Mouse (Mus musculus) left cerebral cortex, postnatal 4 days (tissue): ENCODE measurements around the gene Hipk4. TPM values are rescaled to one million over a fixed set of nuclear protein-coding genes. Genes with fewer than 3 reads are reported as not detected.

ENCODE experiments used
- DNase-seq: peaks from one replicate; pipeline ENCODE4 v3.0.0-alpha.2; 2022
- intact Hi-C: fragments of 180-260 bp; cut with DNase I; formaldehyde crosslinking; loops from one replicate; pipeline ENCODE4 v1.15.1; 2025
- total RNA-seq, 2 experiments: library from RNA; stranded (reverse); gene quantifications; 2 replicates each; pipeline ENCODE4 v1.2.3; 2021

The Hipk4 gene
- total RNA-seq, 2 experiments from 2014 or later = 0.40 to 1.1 TPM

DNA sequence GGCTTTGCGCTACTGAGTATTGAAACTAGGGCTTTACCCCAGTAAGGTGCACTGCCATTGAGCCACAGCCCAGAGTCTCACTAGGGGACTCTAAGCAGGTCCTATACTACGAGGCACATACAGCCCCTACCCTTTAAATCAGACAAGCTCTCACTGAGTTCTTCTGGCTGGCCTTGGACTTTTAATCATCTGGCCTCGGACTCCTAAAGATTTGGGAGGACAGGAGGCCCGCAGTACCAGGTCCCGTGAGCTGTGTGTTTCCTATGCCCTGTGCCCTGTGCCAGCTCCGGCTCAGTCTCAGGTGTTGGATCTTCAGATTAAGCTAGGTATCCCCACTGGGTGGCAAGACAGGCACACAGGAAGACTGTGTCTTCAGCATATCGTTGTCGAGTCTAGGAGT, 14.9 kb downstream of the Hipk4 start:
- intact Hi-C loops = no loop called here
- DNase-seq = no peak

DNA sequence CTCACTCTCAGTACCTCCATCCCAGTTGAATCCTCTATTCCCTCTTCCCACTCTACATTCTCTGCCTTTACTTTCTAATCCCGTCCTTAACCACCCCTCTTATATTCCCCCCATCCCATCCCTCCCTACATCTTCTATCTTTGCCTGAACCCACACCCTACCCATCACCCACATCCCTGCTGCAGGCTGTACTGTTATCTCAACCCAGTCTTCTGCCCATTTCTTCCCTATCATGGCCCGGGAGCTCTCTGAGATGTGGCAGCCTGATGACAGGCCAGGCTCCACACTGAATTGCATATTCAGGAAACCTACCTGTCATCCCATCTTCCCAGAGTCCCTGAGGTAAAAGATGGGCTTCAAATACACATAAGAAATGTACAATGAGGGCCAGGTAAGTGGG, 15.7 kb downstream of the Hipk4 start:
- no peak for DNase-seq
- intact Hi-C loops = no loop called here

DNA sequence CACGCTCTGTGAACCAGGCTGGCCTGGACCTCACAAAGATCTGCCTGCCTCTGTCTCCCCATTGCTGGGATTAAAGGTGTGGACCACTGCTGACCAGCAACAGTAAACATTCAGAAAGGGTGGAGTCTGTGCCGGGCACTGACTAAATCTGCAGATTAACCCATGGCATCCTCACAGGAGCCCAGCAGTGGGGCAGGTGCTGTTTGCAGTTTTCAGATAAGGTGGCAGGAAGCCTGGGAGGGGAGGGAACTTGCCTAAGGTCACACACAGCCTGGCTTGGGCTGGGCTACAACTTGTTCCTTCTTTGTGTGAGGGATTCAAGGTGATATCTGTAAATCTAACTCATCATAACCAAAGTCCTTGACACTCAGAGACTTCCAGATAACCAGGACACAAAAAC, 17.5 kb downstream of the Hipk4 start:
- no peak for DNase-seq
- intact Hi-C loops = no loop called here

DNA sequence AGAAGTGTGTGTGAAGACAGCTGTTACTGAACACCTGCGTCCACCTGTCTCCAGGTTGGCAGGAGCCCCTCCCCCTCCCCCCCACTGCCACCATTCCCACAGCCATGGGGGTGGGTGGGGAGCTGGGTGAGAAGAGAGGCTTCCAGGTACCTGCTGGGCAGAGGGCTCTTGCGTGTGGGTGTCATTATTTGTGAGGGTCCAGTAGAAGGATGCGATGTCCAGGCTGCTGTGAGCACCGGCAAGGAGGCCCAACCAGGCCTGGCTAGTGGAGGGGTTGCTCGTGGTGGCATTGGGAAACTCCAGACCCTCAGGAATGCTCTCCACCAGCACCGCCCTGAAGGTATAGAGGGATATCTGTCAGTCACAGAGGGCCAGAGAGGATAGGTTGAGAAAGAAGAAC, 17.9 kb downstream of the Hipk4 start:
- intact Hi-C loops = no loop called here
- no peak for DNase-seq

DNA sequence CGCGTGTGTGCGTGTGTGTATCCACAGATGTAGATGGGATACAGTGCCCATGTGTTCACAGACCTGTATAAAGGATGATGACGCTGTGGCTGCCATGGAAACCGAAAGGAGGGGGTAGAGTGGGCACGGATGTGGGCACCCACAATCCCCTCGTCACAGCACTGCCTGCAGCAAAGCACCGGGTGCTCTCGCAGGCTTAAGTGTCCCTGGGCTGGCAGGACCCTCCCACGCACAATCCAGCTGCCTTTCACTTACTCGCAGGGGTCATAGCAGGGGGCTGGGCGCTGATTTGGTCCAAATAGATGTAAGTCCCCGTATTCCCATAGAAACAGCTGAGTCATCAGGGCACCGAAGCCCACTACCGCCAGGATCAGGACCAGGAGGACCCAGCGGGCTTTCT, 18.4 kb downstream of the Hipk4 start:
- no peak for DNase-seq
- intact Hi-C loops = no loop called here

DNA sequence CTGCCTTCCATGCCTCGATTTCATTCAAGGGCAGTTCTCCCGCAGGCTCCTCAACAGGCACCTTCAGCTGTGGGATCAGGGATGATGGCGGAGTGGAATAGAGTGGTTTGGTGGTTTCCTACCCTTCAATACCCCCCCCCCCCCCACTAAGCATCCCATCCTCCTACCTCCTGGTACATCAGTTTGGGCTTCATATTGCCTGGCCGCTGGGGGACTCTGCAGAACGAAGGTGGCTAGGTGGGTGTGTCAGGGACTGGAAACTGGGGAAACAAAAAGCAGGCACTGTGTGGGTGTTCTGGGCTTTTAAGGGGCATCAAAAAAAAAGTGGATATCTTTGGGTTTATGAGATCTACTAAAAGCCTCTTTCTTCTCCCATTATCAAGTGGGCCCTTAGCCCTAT, 18.9 kb downstream of the Hipk4 start:
- intact Hi-C loops = no loop called here
- DNase-seq = no peak

DNA sequence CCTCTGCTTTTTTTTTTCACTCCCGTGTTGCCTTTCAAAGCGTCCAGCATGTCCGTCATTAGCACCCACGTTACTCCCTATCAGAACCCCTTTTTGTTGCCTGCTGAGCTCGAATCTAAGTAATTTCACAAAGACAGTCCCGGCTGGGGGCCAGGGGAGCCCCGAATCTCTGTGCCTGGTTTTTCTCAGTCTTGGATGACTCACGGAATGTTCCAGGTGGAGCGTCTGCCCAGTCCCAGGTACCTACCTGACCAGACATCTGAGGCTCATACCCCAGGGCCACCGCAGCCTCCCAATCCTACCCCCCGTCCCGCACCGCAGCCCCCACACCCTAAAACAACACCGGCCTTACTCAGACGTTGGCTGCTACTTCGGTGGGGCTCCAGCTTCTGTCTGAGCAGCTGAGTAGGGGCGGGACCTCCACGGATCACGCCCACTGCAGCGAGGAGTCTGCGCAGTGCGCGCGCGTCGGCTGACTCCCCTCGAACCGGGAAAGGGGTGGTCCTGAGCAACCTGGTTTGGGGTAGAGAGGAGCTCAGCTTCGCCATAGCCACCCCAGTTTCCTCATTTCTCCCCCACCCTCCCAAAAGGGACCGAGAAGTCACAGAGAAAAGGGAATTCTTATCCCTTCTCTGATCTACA, 19.4 kb downstream of the Hipk4 start:
- intact Hi-C loops = no loop called here
- DNase-seq = peak; percentile 85

DNA sequence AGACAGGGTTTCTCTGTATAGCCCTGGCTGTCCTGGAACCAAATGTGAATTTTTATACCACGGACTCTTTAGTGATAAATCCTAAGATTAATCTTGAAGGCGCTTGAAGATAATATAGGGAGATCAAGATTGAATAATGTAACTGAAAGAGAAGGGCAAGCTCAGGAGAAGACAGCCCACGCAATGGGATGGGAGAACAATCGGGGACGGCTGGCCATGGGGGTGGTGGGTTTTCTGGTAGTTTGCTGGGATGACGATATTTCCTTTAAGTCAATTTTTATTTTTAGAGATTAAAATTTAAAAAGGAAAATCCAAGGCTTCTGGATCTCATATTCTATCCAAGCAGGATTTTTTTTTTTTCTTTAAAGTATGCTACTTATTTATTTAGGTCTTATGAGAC, 20.0 kb downstream of the Hipk4 start:
- intact Hi-C loops = no loop called here
- no peak for DNase-seq

DNA sequence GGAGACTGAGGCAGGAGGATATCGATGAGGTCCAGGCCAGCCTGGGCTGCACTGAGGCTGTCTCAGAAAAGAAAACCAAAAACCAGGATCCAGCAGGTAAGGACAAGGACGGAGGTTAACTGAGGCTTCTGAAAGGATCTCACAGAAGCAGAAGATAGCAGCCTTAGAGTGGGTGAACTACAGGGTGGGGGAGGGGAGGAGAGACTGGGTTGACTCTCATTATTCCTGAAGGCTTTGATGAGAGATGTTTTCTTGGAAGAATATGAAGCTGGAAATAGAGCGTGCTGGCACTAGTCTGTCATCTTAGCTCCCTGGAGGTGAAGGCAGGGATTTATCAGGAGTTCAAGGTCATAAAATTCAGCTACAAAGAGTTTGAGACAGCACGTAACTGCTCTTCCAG, 20.8 kb downstream of the Hipk4 start:
- no peak for DNase-seq
- intact Hi-C loops = no loop called here

DNA sequence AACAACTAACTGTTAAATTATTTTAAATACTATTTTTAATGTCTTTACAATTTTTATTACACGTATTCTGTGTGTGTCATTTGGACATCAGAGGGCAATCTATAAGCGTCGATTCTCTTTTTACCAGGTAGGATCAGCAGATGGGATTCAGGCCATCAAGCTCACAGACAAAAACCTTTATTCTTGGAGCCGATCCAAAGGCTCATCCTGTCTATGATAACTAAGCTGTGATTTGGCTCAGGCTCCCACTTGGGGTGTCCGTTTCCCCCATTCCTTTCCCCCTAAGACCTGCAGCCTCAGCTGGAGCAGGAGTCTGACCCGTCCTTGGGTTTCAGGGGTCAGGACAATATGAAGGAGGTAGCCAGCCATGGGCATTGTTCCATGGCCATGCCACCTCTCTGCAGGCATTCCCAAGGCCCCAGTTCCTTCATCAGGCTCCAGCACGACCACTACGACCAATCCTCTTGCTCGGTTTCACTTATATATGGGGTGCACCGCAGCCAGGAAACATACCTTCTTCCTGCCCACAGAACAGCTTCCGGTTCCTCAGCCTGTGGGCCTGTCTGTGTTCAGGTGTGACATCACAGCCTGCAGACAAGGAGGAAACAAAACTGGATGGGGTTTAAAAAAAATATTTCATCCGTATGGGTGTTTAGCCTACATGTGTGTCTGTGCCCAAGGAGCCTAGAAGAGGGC, 21.8 kb downstream of the Hipk4 start:
- DNase-seq = no peak
- intact Hi-C loops = no loop called here

DNA sequence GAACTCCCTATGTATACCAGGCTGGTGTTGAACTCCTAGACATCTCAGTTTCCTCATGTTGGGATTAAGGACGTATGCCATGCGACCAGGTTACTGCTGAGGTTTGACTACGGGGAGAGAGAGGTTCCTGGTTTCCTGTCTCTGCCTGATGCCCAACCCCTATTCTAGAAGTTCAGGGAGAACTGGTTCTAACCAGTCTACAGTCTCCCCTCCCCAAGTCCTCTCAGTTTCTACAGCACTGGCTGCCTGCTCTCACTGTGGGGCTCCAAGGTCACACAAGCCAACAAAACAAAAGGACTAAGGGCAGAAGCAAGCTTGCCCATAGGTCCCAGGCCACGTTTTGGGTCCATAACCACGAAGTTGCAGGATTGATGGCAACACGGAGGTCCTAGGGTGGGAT, 26.5 kb downstream of the Hipk4 start:
- DNase-seq = no peak
- intact Hi-C loops = no loop called here

DNA sequence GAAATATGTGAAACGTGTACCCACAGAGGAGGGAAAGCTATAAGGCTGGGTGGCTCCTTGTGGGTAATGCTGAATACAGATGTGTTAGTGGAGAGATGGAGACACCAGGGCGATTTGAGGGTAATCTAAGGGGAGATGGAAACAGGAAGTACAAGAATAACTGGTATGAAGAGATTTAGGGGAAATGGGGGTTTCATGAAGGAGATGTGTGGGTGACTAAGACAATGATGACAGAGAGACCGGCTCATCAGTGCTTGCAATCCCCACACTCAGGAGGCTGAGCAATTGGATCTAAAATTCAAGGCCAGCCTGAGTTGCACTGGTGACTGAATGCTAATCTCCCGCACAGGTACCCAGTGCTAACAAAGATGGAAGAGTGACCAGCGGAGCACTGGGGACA, 29.0 kb downstream of the Hipk4 start:
- intact Hi-C loops = no loop called here
- DNase-seq = no peak

DNA sequence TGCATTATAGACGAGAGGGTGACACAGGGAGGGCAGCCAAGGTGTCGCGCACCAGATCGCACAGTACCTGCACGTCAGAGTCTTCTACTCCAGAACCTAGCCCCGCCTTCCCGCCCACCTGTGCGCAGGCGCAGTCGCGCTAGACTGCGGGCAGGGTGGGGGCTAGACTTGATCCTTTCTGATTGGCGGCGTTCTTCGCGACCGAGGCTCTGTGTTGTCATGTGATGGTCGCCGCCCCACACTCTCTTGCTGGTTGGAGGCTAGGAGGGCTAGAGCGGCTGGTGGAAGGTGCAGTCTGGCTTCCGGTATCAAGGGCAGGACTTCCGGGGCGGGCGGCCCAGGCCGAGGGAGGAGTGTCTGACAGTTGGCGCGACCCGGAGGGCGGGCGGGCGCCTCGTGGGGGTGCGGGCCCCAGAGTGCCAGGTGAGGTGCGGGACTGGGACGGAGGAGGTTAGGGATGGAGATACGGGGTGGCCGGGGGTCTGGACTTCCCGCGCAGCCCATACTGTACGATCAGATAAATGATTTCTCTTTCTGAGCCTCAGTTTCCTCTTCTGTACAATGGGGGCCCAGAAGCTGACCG, 30.0 kb downstream of the Hipk4 start, which contains the start of the genes Pld3 and 2310022A10Rik:
Pld3 (minus strand) TSS at position 288 of the 583 bp plus-strand sequence.
2310022A10Rik (plus strand) TSS at position 303 of the 583 bp plus-strand sequence.
- peak; percentile 96 for DNase-seq
- intact Hi-C loops = no loop called here

DNA sequence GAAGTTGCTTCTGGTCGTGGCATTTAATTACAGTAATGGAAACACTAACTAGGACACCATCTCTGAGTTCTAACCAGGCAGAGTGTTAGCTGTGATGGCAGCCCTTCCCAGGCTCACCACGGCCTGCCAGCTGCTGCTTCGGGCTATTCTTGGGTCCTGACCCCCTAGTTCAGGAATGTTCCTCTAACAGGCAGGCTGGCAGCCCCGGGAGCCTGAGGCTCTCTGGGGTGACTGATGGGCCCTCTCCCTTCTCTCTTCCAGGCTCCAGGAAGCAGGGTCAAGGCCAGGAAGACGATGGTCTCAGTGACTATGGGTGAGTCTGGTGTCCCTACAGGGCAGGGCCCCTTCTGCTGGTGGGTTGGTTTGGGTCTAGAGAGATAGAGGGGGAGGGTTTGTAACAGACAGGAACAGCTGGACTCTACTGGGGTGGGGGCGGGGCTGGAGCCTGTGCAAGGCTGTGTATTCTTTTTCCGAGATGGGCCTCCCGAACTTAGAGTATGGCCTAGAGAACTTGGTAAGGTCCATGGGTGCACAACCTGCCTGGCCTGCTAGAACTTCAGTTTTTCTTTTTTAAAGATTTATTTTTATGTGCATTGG, 37.3 kb downstream of the Hipk4 start:
- DNase-seq = no peak

DNA sequence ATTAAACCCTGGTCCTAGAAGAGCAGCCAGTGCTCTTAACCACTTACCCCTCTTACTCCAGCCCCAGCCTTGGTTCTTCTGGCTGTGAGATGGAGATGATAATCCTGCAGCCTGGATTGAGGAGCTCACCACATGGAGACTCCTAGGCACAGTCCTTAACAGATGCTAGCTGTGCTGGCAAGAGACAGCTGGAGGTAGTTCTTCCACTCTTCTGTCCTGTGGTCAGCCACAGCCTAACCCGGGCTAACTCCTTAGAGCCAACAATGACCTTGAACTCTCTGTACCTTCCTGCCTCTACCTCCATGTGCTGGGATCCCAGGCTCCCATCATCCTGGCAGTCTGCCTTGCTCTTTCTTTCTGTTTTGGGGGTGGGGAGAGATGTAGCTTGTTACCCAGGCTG, 37.9 kb downstream of the Hipk4 start:
- intact Hi-C loops = no loop called here
- no peak for DNase-seq

More for the DNA sequence above, 37.3 kb downstream of the Hipk4 start:
- intact Hi-C loops = no loop called here

DNA sequence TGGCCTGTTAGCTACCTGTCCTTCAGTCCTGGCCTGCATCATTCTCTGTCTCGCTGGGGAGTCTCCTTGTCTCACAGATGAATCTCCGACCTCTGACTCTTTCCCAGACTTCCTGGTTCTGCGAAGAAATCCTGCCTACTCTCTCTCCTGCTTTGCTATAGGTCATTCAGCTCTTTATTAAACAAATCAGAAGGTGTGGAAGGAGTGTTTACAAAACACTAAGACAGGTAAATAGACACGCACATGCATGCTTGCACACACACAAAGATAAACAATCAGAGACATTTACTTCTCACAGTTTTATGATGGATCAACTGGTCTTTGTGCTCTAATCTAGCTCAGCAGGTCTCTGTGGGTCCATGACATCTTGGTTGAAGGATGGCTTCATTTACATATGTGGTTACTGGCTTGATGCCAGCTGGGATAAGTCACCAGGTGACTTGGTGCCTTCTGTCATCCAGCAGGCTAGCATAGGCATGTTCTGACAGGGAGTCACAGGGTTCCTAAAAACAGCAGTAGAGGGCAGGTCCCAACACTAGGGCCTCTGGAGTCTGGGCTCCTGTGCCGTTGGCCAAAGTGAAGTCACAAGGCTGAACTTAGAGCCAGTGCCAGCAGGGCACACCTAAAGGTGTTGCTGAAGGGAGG, 46.6 kb downstream of the Hipk4 start:
- no peak for DNase-seq
- intact Hi-C loops = no loop called here

DNA sequence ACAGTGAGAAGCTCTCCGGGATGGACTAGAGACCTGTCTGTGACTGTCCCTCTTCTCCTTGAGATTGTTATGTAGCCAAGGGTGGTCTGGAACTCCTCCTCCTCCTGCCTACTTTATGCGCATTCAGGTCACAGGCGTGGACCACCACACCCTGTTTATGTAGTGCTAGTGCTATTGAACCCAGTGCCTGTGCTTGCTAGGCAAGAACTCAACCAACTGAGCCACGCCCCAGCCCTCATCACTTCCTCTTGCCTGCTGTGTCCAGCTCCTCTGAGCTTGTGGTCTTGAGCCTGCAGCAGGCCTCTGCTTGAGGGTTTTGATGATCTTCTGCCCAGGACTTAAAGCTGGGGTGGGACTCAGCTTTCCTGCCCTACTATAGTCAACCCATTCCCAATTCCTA, 49.1 kb downstream of the Hipk4 start:
- DNase-seq = no peak

DNA sequence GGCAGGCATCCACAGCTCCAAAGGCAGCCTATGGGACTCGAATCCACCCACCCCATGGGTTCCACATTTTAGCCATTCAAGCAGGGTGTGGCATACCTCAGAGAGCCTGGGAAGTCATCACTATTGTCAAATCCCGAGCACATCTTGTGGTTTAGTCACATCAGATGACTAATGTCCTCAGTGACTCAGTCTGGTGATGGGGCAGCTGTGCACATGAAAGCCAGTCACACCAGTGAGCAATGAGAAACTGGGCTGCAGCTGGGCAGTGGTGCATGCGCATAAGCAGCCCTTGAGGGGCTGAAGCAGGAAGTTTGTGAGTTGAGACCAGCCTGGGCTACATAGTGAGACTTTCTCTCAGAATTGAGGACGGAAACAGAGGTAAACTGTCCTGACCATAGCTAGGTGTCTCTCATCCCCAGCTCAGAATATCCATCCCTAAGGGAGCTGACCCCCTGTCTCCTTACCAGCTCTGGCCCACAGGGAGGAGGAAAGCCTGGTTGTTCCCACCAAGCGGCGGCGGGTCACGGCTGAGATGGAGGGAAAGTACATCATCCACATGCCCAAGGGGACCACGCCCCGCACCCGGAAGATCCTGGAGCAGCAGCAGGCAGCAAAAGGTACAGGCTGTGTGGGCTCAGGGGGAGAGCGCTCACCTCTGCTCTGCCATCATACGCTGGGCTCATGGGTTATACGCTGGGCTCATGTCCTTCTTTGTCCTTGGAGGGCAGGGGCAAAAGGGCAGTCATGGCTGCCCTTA, 51.2 kb downstream of the Hipk4 start:
- no peak for DNase-seq
- intact Hi-C loops = no loop called here

More for the DNA sequence above, 49.1 kb downstream of the Hipk4 start:
- intact Hi-C loops = no loop called here

DNA sequence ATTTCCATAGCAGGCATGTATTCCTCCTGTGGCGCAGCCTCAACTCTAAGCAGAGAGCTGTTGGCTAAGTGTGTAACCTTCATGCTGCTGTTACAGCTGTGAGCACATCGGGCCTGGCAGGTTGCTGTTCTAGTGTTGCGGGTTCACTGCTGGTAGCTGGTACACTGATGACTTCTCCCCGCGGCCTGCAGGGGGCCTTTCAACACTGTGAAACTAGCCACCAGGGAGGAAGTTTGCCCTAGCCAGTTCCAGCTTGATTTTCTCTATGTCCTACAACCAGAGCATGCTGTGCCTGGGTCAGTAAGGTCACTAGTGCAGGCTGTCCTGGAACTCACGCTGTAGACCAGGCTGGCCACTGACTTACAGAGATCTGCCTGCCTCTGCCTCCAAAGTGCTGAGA, 53.8 kb downstream of the Hipk4 start:
- intact Hi-C loops = no loop called here
- peak; percentile 43 for DNase-seq

DNA sequence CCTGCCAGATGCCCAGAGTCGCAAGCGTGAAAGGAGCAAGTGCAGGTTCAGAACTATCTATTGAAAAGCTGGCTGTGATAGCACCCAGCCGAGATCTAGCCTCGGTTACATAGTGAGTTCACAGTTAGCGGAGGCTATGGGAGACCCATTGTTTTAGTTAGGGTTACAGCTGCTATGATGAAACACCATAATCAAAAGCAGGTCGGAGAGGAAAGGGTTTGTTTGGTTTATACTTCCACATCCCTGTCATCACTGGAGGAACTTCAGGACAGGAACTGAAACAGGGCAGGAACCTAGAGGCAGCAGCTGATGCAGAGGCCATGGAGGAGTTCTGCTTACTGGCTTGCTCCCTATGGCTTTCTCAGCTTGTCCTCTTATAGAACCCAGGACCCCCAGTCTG, 54.5 kb downstream of the Hipk4 start:
- intact Hi-C loops = no loop called here
- DNase-seq = no peak

DNA sequence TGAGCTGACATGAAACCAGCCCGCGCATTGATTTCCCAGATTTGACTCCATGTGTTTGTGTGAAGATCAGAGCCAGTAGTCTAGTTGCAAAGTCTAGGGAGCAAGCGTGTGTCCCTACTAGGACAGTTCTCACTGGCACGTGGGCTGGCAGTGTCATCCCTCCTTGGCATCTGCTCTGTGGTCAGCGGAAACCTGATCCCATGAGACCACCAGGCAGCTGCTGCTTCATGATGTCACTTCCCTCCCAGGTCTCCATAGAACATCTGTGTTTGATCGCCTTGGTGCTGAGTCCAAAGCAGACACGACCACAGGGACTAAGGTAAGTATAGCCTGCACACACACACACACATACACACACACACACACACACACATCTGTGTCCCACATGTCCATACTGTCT, 55.4 kb downstream of the Hipk4 start:
- intact Hi-C loops = no loop called here
- DNase-seq = no peak
